Mouse (Mus musculus): Measurements from ENCODE around the gene Cybc1. TPM values are rescaled to one million over a fixed set of nuclear protein-coding genes. Genes with fewer than 3 reads are reported as not detected.

Gene Cybc1
- polyA plus RNA-seq, 1 experiment from 2014 or later, result 27.4 TPM

DNA sequence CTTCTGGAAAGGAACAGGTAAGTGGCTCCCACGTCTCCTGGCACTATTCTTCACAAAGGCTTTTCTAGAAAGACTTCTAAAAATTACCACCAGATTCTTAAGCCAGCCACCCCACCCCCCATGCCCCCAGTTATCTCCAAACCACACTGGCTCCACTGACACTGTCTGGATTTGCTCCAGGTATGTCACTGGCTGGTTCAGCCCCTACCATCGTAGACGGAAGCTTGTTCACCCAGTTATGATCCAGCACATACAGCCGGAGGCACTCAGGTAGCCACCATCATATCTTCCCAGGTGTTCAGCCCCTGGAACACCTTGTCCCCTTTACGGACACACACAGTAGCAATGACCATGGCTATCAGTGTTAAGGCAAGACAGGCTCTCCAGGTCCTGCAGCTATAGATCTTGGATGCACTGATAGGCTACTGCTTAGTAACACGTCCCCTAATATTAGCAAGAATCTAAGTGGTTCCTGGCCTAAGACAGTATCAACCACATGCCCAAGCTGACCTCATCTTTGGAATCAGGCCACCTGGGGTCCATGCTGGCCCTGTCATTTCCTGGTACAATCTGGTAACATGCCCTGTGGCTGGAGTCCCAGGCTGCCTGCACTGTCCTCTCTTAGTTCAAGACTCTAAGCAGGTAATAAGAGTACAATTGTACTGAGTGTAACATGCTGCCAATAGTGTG, 7.7 kb downstream of the Cybc1 start:
- Histone ChIP-seq H3K9ac (ENCODE audit: low read length) (no peak overlapping the region), H3K4me3 (ENCODE audit: low read depth, low read length) (no peak overlapping the region), H3K4me1 (replicated peaks; ENCODE audit: control insufficient read depth, insufficient read depth) (0 out of 2 replicates have a peak, but pooled peaks cover 2% of the 10 kb centered on the region), H3K4me2 (replicated peaks; ENCODE audit: low read depth) (no peak overlapping the region), H3K27me3 (ENCODE audit: control insufficient read depth, insufficient read depth, low read length) (no peaks in the 10 kb centered on the region), H3K27ac (replicated peaks) (no peak overlapping the region), H3K36me3 (ENCODE audit: control insufficient read depth, insufficient read depth, low read length) (peaks cover 27% of the 10 kb centered on the region), H3K9me3 (ENCODE audit: control insufficient read depth, low read length) (no peaks in the 10 kb centered on the region)
- DNase-seq (ENCODE audit: low spot score) (no peak), ATAC-seq (ENCODE audit: low FRiP score, low TSS enrichment) (no peak)
- TF ChIP-seq EP300 (optimal IDR thresholded peaks at IDR 0.05) (no peak), CTCF (IDR thresholded peaks at IDR 0.05; ENCODE audit: low read depth) (no peak)
- 88% methylated on average over 6 of the region's 6 CpGs for WGBS

GRCm38 (mm10) chr11:121220771-121221170, 8.4 kb downstream of the Cybc1 start:
- TF ChIP-seq CTCF (IDR thresholded peaks at IDR 0.05; ENCODE audit: low read depth) (no peak), EP300 (optimal IDR thresholded peaks at IDR 0.05) (no peak)
- ATAC-seq (ENCODE audit: low FRiP score, low TSS enrichment) (no peak), DNase-seq (ENCODE audit: low spot score) (no peak)
- H3K4me2 ChIP-seq (replicated peaks; ENCODE audit: low read depth), result no peak overlapping the region
- H3K36me3 ChIP-seq (ENCODE audit: control insufficient read depth, insufficient read depth, low read length), result peaks cover 27% of the 10 kb centered on the region
- 0 out of 2 replicates have a peak, but pooled peaks cover 2% of the 10 kb centered on the region for H3K4me1 ChIP-seq (replicated peaks; ENCODE audit: control insufficient read depth, insufficient read depth)
- H3K9me3 ChIP-seq (ENCODE audit: control insufficient read depth, low read length), result no peaks in the 10 kb centered on the region
- H3K27ac ChIP-seq (replicated peaks), result no peak overlapping the region
- H3K4me3 ChIP-seq (ENCODE audit: low read depth, low read length), result no peak overlapping the region
- 87% methylated on average over 5 of the region's 5 CpGs for WGBS
- H3K9ac ChIP-seq (ENCODE audit: low read length), result no peak overlapping the region
- H3K27me3 ChIP-seq (ENCODE audit: control insufficient read depth, insufficient read depth, low read length), result no peaks in the 10 kb centered on the region

GRCm38 (mm10) chr11:121219776-121220175, 9.3 kb downstream of the Cybc1 start:
- DNase-seq (ENCODE audit: low spot score) (no peak), ATAC-seq (ENCODE audit: low FRiP score, low TSS enrichment) (no peak)
- no peaks in the 10 kb centered on the region for H3K9me3 ChIP-seq (ENCODE audit: control insufficient read depth, low read length)
- no peak overlapping the region for H3K9ac ChIP-seq (ENCODE audit: low read length)
- no peak overlapping the region for H3K4me3 ChIP-seq (ENCODE audit: low read depth, low read length)
- no peak overlapping the region for H3K4me2 ChIP-seq (replicated peaks; ENCODE audit: low read depth)
- no peak overlapping the region for H3K27ac ChIP-seq (replicated peaks)
- H3K4me1 ChIP-seq (replicated peaks; ENCODE audit: control insufficient read depth, insufficient read depth), result no peaks in the 10 kb centered on the region
- no peaks in the 10 kb centered on the region for H3K27me3 ChIP-seq (ENCODE audit: control insufficient read depth, insufficient read depth, low read length)
- 91% methylated on average over 11 of the region's 11 CpGs for WGBS
- TF ChIP-seq EP300 (optimal IDR thresholded peaks at IDR 0.05), result no peak
- TF ChIP-seq CTCF (IDR thresholded peaks at IDR 0.05; ENCODE audit: low read depth), result no peak
- peaks cover 20% of the 10 kb centered on the region for H3K36me3 ChIP-seq (ENCODE audit: control insufficient read depth, insufficient read depth, low read length)

- no peaks in the 10 kb centered on the region for H3K9me3 ChIP-seq (ENCODE audit: control insufficient read depth, low read length)
- WGBS, result 97% methylated on average over 3 of the region's 3 CpGs
- no peak overlapping the region for H3K4me2 ChIP-seq (replicated peaks; ENCODE audit: low read depth)
- H3K4me3 ChIP-seq (ENCODE audit: low read depth, low read length), result no peak overlapping the region
- TF ChIP-seq EP300 (optimal IDR thresholded peaks at IDR 0.05) (no peak), CTCF (IDR thresholded peaks at IDR 0.05; ENCODE audit: low read depth) (no peak)
- H3K27ac ChIP-seq (replicated peaks), result no peak overlapping the region
- H3K9ac ChIP-seq (ENCODE audit: low read length), result no peak overlapping the region
- H3K4me1 ChIP-seq (replicated peaks; ENCODE audit: control insufficient read depth, insufficient read depth), result no peaks in the 10 kb centered on the region
- no peak for DNase-seq (ENCODE audit: low spot score)
- H3K27me3 ChIP-seq (ENCODE audit: control insufficient read depth, insufficient read depth, low read length), result no peaks in the 10 kb centered on the region
- no peak for ATAC-seq (ENCODE audit: low FRiP score, low TSS enrichment)
- H3K36me3 ChIP-seq (ENCODE audit: control insufficient read depth, insufficient read depth, low read length), result 0 out of 2 replicates have a peak, but pooled peaks cover 1% of the 10 kb centered on the region
These were observed 12.3 kb downstream of the Cybc1 start for GRCm38 (mm10) chr11:121216831-121217230.

DNA sequence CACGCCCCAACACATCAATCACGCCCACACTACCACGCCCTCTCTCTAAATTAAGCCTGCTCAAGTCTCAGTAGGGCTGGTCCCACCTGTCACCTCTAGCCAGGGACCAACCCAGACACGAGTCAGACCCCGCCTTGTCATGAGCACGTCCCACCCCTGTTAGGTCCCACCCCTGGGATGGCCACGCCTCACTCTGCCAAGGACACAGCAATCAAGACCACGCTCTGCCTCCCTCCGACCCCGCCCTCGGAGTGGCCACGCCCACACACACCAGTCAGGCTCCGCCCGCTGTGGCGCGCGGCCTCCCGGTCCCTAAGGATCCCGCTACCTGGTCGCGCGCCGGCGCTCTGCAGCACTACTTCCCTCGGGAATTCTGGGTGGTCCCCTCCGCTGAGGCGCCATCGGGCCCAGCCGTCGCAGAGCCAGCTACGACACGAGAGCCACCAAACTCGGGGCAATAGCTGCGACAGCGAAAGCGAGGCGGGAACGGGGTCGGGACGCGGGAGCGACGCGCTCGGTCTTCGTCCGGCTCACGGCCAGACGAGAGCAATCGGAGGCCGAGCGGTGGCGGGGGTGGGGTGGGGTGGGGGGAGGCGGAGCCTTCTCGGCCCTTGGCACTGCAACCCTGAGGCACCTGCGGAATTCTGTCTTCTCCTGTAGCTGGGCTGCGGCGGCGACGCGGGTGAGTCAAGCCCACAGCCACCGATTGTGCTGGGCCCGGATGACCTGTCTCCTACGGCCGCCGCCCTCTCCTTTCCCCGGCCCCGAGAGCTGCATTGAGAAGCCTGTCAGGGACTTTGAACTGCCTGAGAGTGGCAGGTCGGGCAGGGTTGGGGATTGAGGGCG, 24.7 kb downstream of the Cybc1 start, which contains the start of the genes Hexdc and Ogfod3:
Gene Hexdc, plus strand, starts transcription at position 273 of the 846 bp plus-strand sequence.
Gene Ogfod3, minus strand, starts transcription at position 551 of the 846 bp plus-strand sequence.
- Histone ChIP-seq H3K4me2 (replicated peaks; ENCODE audit: low read depth) (peak within 1 kb of the TSS; percentile 68), H3K4me3 (ENCODE audit: low read depth, low read length) (peak within 1 kb of the TSS; percentile 74), H3K27me3 (ENCODE audit: control insufficient read depth, insufficient read depth, low read length) (no peaks in the 10 kb centered on the region), H3K27ac (replicated peaks) (peak within 1 kb of the TSS; percentile 78), H3K9me3 (ENCODE audit: control insufficient read depth, low read length) (no peaks in the 10 kb centered on the region), H3K4me1 (replicated peaks; ENCODE audit: control insufficient read depth, insufficient read depth) (no peaks in the 10 kb centered on the region), H3K36me3 (ENCODE audit: control insufficient read depth, insufficient read depth, low read length) (no peaks in the 10 kb centered on the region; the same call in 1 of the 2 replicates), H3K9ac (ENCODE audit: low read length) (peak within 1 kb of the TSS; percentile 70)
- under 1% methylated on average over 67 of the region's 70 CpGs for WGBS
- ATAC-seq (ENCODE audit: low FRiP score, low TSS enrichment) (peak; percentile 98), DNase-seq (ENCODE audit: low spot score) (peak; percentile 99)
- no peak for TF ChIP-seq EP300 (optimal IDR thresholded peaks at IDR 0.05)
- TF ChIP-seq CTCF (IDR thresholded peaks at IDR 0.05; ENCODE audit: low read depth), result no peak
